Mouse (Mus musculus) heart, embryonic 11.5 days (tissue): ENCODE measurements around the gene Nostrin. TPM values are rescaled to one million over a fixed set of nuclear protein-coding genes. Genes with fewer than 3 reads are reported as not detected.

Source experiments
- ATAC-seq: fragments of 200-750 bp; cut with Nextera tagmentation; replicated peaks from 2 replicates; pipeline ENCODE4 v1.8.0; 2017; ENCODE audit warnings: moderate library complexity; ENCODE audit not compliant: insufficient number of reproducible peaks, low FRiP score, low TSS enrichment
- H3K27ac ChIP-seq: fragments of 300-500 bp; sonication (generic); 2 replicates; pipeline ENCODE4 v1.5.1; 2014; ENCODE audit warnings: mild to moderate bottlenecking, low read depth, low read length
- H3K27me3 ChIP-seq: fragments of 300-500 bp; sonication (generic); 2 replicates; pipeline ENCODE4 v1.6.1; 2014; ENCODE audit warnings: mild to moderate bottlenecking, low read length, mixed read lengths; ENCODE audit not compliant: control insufficient read depth, insufficient read depth
- H3K36me3 ChIP-seq: fragments of 300-500 bp; sonication (generic); 2 replicates; pipeline ENCODE4 v1.6.1; 2014; ENCODE audit warnings: mild to moderate bottlenecking, low read length, moderate library complexity, mixed read lengths; ENCODE audit not compliant: control insufficient read depth, insufficient read depth
- H3K4me1 ChIP-seq: fragments of 300-500 bp; sonication (generic); 2 replicates; pipeline ENCODE4 v1.6.1; 2014; ENCODE audit warnings: low read length; ENCODE audit not compliant: control insufficient read depth, insufficient read depth
- H3K4me2 ChIP-seq: fragments of 300-500 bp; sonication (generic); 2 replicates; pipeline ENCODE4 v1.6.1; 2014; ENCODE audit warnings: mild to moderate bottlenecking, moderate library complexity
- H3K4me3 ChIP-seq: fragments of 300-500 bp; sonication (generic); 2 replicates; pipeline ENCODE4 v1.5.1; 2014; ENCODE audit warnings: low read depth, low read length
- H3K9ac ChIP-seq: fragments of 300-500 bp; sonication (generic); 2 replicates; pipeline ENCODE4 v1.6.1; 2014; ENCODE audit warnings: mild to moderate bottlenecking, low read depth, low read length, moderate library complexity
- H3K9me3 ChIP-seq: fragments of 300-500 bp; sonication (generic); replicated peaks from 2 replicates; pipeline ENCODE4 v1.6.1; 2016; ENCODE audit warnings: low read length; ENCODE audit not compliant: control insufficient read depth
- WGBS: fragments of 180-500 bp; shearing (Covaris S2); extraction: QIAGEN DNeasy Blood & Tissue Kit; methylation state at CpG from one replicate; pipeline ENCODE4 v1.1.7; 2014; ENCODE audit not compliant: insufficient replicate concordance; 5-methylcytosine and 5-hydroxymethylcytosine counted together
- polyA plus RNA-seq: library from polyadenylated mRNA; unstranded; fragments of >200 nt; fragmentation: Nextera tagmentation; extraction: Ambion mirVana; gene quantifications from 2 replicates; pipeline ENCODE4 v1.2.1, GENCODE M21; 2014

The Nostrin gene
- polyA plus RNA-seq, 1 experiment from 2014 or later: 3.5 TPM

DNA sequence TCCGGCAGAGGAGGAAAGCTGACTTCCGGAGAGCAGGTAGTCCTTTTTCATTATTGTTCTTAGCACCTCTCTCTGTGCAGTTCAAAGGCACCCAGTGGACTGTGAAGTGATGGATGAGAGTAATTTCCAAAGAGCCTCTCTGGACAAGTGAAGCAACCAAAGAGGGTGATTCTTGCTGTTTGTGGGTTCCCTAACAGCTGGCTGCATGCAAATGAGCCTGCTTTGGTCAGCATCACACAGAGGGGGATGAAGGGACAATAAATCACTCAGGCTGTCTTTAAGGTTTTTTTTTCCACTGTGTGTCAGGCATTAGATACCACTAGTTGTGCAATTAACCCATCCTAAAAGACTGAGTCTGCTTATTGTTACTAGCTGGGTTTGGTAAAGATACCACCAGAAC, 15.9 kb upstream of the Nostrin start:
- peaks cover 8% of the 10 kb centered on the region for H3K4me1 ChIP-seq
- no peaks in the 10 kb centered on the region for H3K36me3 ChIP-seq
- no peak overlapping the region for H3K9ac ChIP-seq
- H3K4me2 ChIP-seq: no peak overlapping the region
- 60% methylated on average over 2 of the region's 2 CpGs for WGBS
- H3K9me3 ChIP-seq: peaks cover 6% of the 10 kb centered on the region; the same call in 1 of the 2 replicates
- H3K27me3 ChIP-seq: no peaks in the 10 kb centered on the region
- no peak overlapping the region for H3K27ac ChIP-seq
- no peak for ATAC-seq
- no peak overlapping the region for H3K4me3 ChIP-seq

DNA sequence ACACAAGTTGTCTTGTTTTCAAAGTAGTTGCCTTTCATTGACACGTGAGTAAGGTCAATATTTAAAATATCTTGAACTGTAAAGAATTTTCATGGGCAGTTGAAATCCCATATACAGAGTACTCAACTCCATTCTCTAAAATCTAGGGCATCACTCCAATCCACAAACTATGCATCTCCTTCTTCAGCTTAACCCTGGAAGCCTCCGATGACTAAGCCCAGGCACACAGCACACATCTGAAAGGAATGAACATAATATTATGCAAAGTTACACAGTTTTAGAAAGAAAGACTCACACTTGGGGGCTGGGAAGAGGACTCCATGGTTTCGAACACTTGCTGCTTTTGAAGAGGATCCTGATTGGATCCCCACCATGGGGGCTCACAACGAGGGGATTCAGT, 13.9 kb upstream of the Nostrin start:
- Histone ChIP-seq H3K4me2 (no peak overlapping the region), H3K4me1 (peaks cover 8% of the 10 kb centered on the region), H3K36me3 (no peaks in the 10 kb centered on the region), H3K4me3 (no peak overlapping the region), H3K27me3 (no peaks in the 10 kb centered on the region), H3K27ac (no peak overlapping the region), H3K9ac (no peak overlapping the region), H3K9me3 (no peaks in the 10 kb centered on the region)
- ATAC-seq: no peak
- WGBS: 86% methylated on average over 4 of the region's 4 CpGs

GRCm38 (mm10) chr2:69125425-69125824, 10.2 kb upstream of the Nostrin start:
- Histone ChIP-seq H3K9ac (no peak overlapping the region), H3K27ac (no peak overlapping the region)

GRCm38 (mm10) chr2:69128321-69128720, 7.3 kb upstream of the Nostrin start:
- 79% methylated on average over 7 of the region's 7 CpGs for WGBS
- H3K9me3 ChIP-seq: no peaks in the 10 kb centered on the region

More at GRCm38 (mm10) chr2:69125425-69125824, 10.2 kb upstream of the Nostrin start:
- Histone ChIP-seq H3K4me1 (peaks cover 15% of the 10 kb centered on the region), H3K4me2 (no peak overlapping the region), H3K27me3 (no peaks in the 10 kb centered on the region), H3K36me3 (no peaks in the 10 kb centered on the region), H3K9me3 (no peaks in the 10 kb centered on the region), H3K4me3 (no peak overlapping the region)
- ATAC-seq: no peak
- WGBS: 66% methylated on average over 3 of the region's 3 CpGs

GRCm38 (mm10) chr2:69128921-69129395, 6.6 kb upstream of the Nostrin start:
- no peak overlapping the region for H3K4me3 ChIP-seq
- H3K27ac ChIP-seq: no peak overlapping the region
- no peak for ATAC-seq
- no peaks in the 10 kb centered on the region for H3K36me3 ChIP-seq
- no peaks in the 10 kb centered on the region for H3K9me3 ChIP-seq
- 0 out of 2 replicates have a peak, but pooled peaks cover 10% of the 10 kb centered on the region for H3K4me1 ChIP-seq
- H3K9ac ChIP-seq: no peak overlapping the region
- H3K27me3 ChIP-seq: no peaks in the 10 kb centered on the region
- 70% methylated on average over 10 of the region's 10 CpGs for WGBS
- H3K4me2 ChIP-seq: no peak overlapping the region

More at GRCm38 (mm10) chr2:69128321-69128720, 7.3 kb upstream of the Nostrin start:
- H3K4me2 ChIP-seq: no peak overlapping the region
- no peaks in the 10 kb centered on the region for H3K27me3 ChIP-seq
- peaks cover 13% of the 10 kb centered on the region for H3K4me1 ChIP-seq
- H3K9ac ChIP-seq: no peak overlapping the region
- no peak for ATAC-seq
- no peak overlapping the region for H3K27ac ChIP-seq
- H3K4me3 ChIP-seq: no peak overlapping the region
- no peaks in the 10 kb centered on the region for H3K36me3 ChIP-seq

- Histone ChIP-seq H3K36me3 (no peaks in the 10 kb centered on the region), H3K4me1 (0 out of 2 replicates have a peak, but pooled peaks cover 10% of the 10 kb centered on the region), H3K27ac (no peak overlapping the region), H3K4me2 (no peak overlapping the region), H3K27me3 (no peaks in the 10 kb centered on the region), H3K9ac (no peak overlapping the region), H3K4me3 (no peak overlapping the region), H3K9me3 (no peaks in the 10 kb centered on the region)
- no peak for ATAC-seq
- 60% methylated on average over 7 of the region's 7 CpGs for WGBS
Observed at GRCm38 (mm10) chr2:69129425-69130210, 6.0 kb upstream of the Nostrin start.

GRCm38 (mm10) chr2:69132046-69132445, 3.6 kb upstream of the Nostrin start:
- H3K4me1 ChIP-seq: 0 out of 2 replicates have a peak, but pooled peaks cover 13% of the 10 kb centered on the region

DNA sequence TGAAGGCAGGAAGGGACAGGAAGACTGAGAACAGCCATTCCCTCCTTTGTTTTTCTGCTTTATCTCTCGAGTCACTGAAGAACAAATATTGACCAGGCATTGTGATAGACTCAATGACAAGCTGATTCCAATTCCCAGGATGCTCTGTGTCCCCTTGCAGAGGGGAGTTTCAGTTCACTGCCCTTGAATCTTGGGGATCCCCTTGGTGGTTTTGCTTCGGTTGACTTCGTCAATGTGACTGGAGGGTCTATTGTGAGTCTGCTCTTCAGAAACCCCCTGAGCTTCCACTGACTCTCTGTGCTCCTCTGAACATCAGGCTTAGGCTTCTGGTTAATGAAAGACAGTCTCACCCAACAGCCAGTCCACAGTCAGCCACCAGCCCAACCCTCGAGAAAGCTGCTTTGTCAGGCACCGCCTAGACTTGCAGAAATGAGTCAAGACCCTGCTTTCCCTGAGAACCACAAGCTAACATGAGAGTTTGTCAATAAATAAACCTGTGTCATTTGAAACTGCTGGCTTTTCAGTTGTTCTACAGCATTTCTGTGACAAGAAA, 3.0 kb upstream of the Nostrin start:
- H3K4me2 ChIP-seq: no peak overlapping the region
- no peaks in the 10 kb centered on the region for H3K27me3 ChIP-seq
- H3K27ac ChIP-seq: no peak overlapping the region
- no peaks in the 10 kb centered on the region for H3K36me3 ChIP-seq
- H3K9ac ChIP-seq: no peak overlapping the region
- ATAC-seq: no peak
- WGBS: 39% methylated on average over 5 of the region's 5 CpGs
- H3K9me3 ChIP-seq: no peaks in the 10 kb centered on the region
- H3K4me1 ChIP-seq: 0 out of 2 replicates have a peak, but pooled peaks cover 13% of the 10 kb centered on the region
- no peak overlapping the region for H3K4me3 ChIP-seq

More at GRCm38 (mm10) chr2:69132046-69132445, 3.6 kb upstream of the Nostrin start:
- Histone ChIP-seq H3K27ac (no peak overlapping the region), H3K9ac (no peak overlapping the region), H3K36me3 (no peaks in the 10 kb centered on the region), H3K9me3 (no peaks in the 10 kb centered on the region), H3K4me2 (no peak overlapping the region), H3K4me3 (no peak overlapping the region), H3K27me3 (no peaks in the 10 kb centered on the region)
- ATAC-seq: no peak
- 41% methylated on average over 3 of the region's 3 CpGs for WGBS
